Mouse (Mus musculus): ENCODE measurements around the gene Ripk3.

DNA sequence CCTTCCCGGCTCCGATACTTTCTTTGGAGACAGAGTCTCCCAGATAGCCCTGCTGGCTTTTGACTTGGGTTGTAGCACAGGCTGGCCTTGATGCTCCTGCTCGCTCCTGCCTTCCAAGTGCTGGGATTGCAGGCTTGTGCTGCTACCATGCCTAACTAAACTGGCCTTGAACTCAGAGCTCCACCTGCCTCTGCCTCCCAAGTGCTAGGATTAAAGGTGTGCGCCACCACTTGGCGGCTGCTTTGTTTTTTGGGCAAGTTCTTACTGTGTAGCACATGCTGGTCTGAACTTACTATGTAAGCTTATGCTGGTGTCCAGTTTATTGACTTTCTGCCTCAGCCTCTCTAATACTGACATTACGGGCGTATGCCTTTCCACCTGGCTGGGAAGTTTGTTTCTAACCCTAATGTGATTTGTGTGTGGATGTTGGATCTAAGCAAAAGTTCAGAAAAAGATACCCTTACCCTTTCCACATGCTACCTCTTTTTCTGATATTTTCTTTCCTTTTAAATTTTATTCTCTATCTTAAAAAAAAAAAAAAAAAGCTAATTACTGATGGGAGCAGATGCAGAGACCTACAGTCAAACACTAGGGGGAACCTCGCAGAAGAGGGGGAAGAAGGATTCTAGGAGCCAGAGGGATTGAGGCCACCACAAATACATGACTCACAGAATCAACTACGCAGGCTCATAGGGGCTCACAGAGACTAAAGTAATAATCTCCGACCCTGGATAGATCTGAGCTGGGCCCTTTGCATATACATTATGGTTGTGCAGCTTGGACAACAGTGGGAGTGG, 41.4 kb downstream of the Ripk3 start:
- no peak for TF ChIP-seq CTCF (IDR thresholded peaks at IDR 0.05; ENCODE audit: extremely low read depth, insufficient read length, insufficient replicate concordance, low read depth, low read length)
- no peak for TF ChIP-seq POLR2A (IDR thresholded peaks at IDR 0.05; ENCODE audit: low read depth, low read length)
